Mouse (Mus musculus) C2C12 (cell line): ENCODE measurements around the gene AI464131. TPM values are rescaled to one million over a fixed set of nuclear protein-coding genes. Genes with fewer than 3 reads are reported as not detected.
"Not testable (repeated sequence)": the region's sequence is repeated elsewhere in the genome, so short reads cannot be mapped to it uniquely, and the experiment has no call there.

Experiments used
- H3K27me3 ChIP-seq: one replicate; pipeline ENCODE4 v1.6.1; 2011; ENCODE audit not compliant: control insufficient read depth, insufficient read depth, insufficient read length
- H3K36me3 ChIP-seq: one replicate; pipeline ENCODE4 v1.6.1; 2011; ENCODE audit not compliant: control insufficient read depth, insufficient read depth
- H3K4me3 ChIP-seq: one replicate; pipeline ENCODE4 v1.5.1; 2011; ENCODE audit warnings: mild to moderate bottlenecking, control low read depth; ENCODE audit not compliant: poor library complexity, insufficient read depth, severe bottlenecking
- H3K79me2 ChIP-seq: one replicate; pipeline ENCODE4 v1.6.1; 2011; ENCODE audit not compliant: control insufficient read depth, insufficient read depth
- H3K79me3 ChIP-seq: one replicate; pipeline ENCODE4 v1.6.1; 2011; ENCODE audit warnings: low read depth, control low read depth
- H3ac ChIP-seq: one replicate; pipeline ENCODE3; 2011; ENCODE audit warnings: low read depth; ENCODE audit not compliant: control insufficient read depth, insufficient read length
- CEBPB ChIP-seq: IDR thresholded peaks from one replicate; pipeline ENCODE4 v1.6.1; 2011; ENCODE audit warnings: low read depth, mild to moderate bottlenecking, control low read depth, moderate library complexity
- CTCF ChIP-seq: IDR thresholded peaks from one replicate; pipeline ENCODE4 v1.5.1; 2011; ENCODE audit not compliant: control insufficient read depth, insufficient read depth, insufficient read length
- FOSL1 ChIP-seq: IDR thresholded peaks from one replicate; pipeline ENCODE4 v1.8.0; 2011; ENCODE audit warnings: mild to moderate bottlenecking, low read length; ENCODE audit not compliant: poor library complexity, insufficient read depth, severe bottlenecking
- MAX ChIP-seq: IDR thresholded peaks from one replicate; pipeline ENCODE4 v1.6.1; 2011; ENCODE audit warnings: mild to moderate bottlenecking, control low read depth
- MYOD1 ChIP-seq: IDR thresholded peaks from one replicate; pipeline ENCODE4 v1.6.1; 2011; ENCODE audit warnings: low read depth; ENCODE audit not compliant: control insufficient read depth, insufficient read length
- MYOG ChIP-seq: IDR thresholded peaks from one replicate; pipeline ENCODE4 v1.6.1; 2011; ENCODE audit not compliant: control insufficient read depth, insufficient read length; ENCODE audit errors: extremely low read depth
- USF1 ChIP-seq: IDR thresholded peaks from one replicate; pipeline ENCODE4 v1.6.1; 2011; ENCODE audit warnings: low read depth, mild to moderate bottlenecking, control low read depth, moderate library complexity
- polyA plus RNA-seq: library from polyadenylated mRNA; unstranded; fragments of >200 nt; fragmentation: generic; extraction: Trizol; gene quantifications from one replicate; pipeline ENCODE4 v1.2.1, GENCODE M21; 2012; ENCODE audit warnings: missing spikeins

The AI464131 gene
- polyA plus RNA-seq, 1 experiment, result 2.8 TPM

DNA sequence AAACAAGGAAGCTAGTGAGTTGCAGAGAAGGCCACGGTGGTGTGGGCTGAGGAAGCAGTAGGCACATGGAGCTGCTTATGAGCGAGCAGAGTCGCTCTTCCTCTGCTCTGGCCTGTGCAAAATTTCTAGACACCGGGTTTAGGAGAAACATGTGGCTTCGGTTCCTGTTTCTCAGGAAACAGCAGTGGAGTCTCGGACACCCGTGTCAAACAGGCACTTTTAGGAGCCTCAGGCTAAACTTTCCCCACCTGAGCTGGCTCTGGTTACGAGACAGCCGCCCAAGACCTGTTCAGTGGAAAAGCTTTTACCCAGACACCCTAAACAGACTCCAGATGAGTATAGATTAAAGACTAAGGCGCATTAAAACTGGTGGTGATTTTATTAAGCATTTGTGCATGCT is 33.7 kb downstream of the AI464131 start:
- TF ChIP-seq USF1 (no peak), CEBPB (no peak), MYOG (no peak), CTCF (no peak), MYOD1 (no peak), MAX (no peak), FOSL1 (no peak)
- Histone ChIP-seq H3K79me3 (no peaks in the 10 kb centered on the region), H3K36me3 (no peaks in the 10 kb centered on the region), H3K27me3 (no peaks in the 10 kb centered on the region), H3ac (no peak overlapping the region), H3K79me2 (peaks cover 4% of the 10 kb centered on the region), H3K4me3 (no peak overlapping the region)

DNA sequence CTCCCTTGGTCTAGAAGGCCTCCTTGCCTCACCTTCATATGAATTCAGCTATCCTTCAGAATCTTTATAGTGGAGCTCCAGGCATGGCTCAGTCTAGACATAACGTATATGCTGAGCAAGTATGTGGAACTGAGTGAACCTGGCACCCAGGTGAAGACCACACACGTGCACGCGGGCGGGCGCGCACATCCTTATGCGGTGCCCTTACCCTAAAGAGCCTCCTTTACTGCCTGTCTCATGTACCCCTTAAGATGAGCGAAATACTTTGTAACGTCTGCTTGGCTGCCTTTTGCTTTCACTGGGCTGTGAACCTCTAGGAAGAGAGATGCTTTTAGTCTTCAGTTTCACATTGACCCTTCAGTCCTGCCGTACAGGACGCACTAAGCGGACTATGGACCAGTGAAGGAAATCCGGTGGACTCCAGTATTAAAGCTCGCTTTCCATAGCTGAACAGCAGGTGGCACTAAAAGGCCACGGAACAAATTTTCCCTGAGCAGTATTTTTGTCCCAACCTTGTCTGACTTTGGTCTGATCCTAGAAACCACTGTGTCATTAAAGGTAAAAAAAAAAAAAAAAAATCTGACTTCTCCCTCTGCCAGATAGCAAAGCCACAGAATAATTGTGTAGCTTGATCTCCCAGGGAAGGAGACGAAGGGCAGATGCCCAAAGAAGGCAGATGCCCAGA is 34.3 kb downstream of the AI464131 start:
- peaks cover 5% of the 10 kb centered on the region for H3K79me3 ChIP-seq
- H3K36me3 ChIP-seq, result no peaks in the 10 kb centered on the region
- no peak overlapping the region for H3K4me3 ChIP-seq
- H3K27me3 ChIP-seq, result no peaks in the 10 kb centered on the region
- peaks cover 11% of the 10 kb centered on the region for H3K79me2 ChIP-seq
- TF ChIP-seq CEBPB (no peak), USF1 (no peak), MYOG (no peak), MYOD1 (no peak), MAX (no peak), CTCF (no peak), FOSL1 (no peak)
- no peak overlapping the region for H3ac ChIP-seq

- no peaks in the 10 kb centered on the region for H3K36me3 ChIP-seq
- no peak for TF ChIP-seq USF1
- TF ChIP-seq MAX, result no peak
- TF ChIP-seq CEBPB, result no peak
- no peak for TF ChIP-seq MYOD1
- TF ChIP-seq FOSL1, result no peak
- no peak for TF ChIP-seq CTCF
- TF ChIP-seq MYOG, result no peak
Observed at GRCm38 (mm10) chr4:41465287-41465665, 37.6 kb downstream of the AI464131 start.

GRCm38 (mm10) chr4:41464345-41465286 is 38.3 kb downstream of the AI464131 start, which contains the start of the genes Kif24 and Nudt2:
Gene Kif24, minus strand, starts transcription at chr4:41464887.
Gene Nudt2, plus strand, starts transcription at chr4:41465151.
- H3ac ChIP-seq, result peak within 1 kb of the TSS; percentile 95
- no peaks in the 10 kb centered on the region for H3K36me3 ChIP-seq
- TF ChIP-seq CEBPB (no peak), USF1 (no peak), MYOD1 (no peak), FOSL1 (no peak), MYOG (no peak), CTCF (no peak), MAX (no peak)
- peaks cover 28% of the 10 kb centered on the region for H3K79me3 ChIP-seq
- peak within 1 kb of the TSS; percentile 71 for H3K4me3 ChIP-seq
- H3K27me3 ChIP-seq, result no peaks in the 10 kb centered on the region
- peaks cover 45% of the 10 kb centered on the region for H3K79me2 ChIP-seq

More at GRCm38 (mm10) chr4:41465287-41465665, 37.6 kb downstream of the AI464131 start:
- Histone ChIP-seq H3K79me2 (peaks cover 43% of the 10 kb centered on the region), H3K27me3 (no peaks in the 10 kb centered on the region), H3K79me3 (peaks cover 28% of the 10 kb centered on the region), H3ac (peak overlapping the region; percentile 95), H3K4me3 (peak overlapping the region; percentile 66)

- Histone ChIP-seq H3K79me3 (peaks cover 28% of the 10 kb centered on the region), H3K79me2 (peaks cover 45% of the 10 kb centered on the region), H3K4me3 (peak overlapping the region; percentile 71)
- H3ac ChIP-seq, H3K27me3 ChIP-seq, H3K36me3 ChIP-seq: not testable (repeated sequence)
Observed at GRCm38 (mm10) chr4:41463051-41463738, 39.7 kb downstream of the AI464131 start.
